Mouse (Mus musculus) layer of hippocampus, postnatal 10 days (tissue): ENCODE results near the gene Rreb1. TPM values are rescaled to one million over a fixed set of nuclear protein-coding genes. Genes with fewer than 3 reads are reported as not detected.
"Not testable (repeated sequence)": the region's sequence is repeated elsewhere in the genome, so short reads cannot be mapped to it uniquely, and the experiment has no call there.

ENCODE experiments used
- DNase-seq, 2 experiments: peaks; one replicate each; pipeline ENCODE4 v3.0.0; 2021; ENCODE audit warnings: low spot score in 2 of 2
- total RNA-seq, 2 experiments: library from RNA; stranded (reverse); gene quantifications; 2 replicates each; pipeline ENCODE4 v1.2.3; 2021

Gene Rreb1
- total RNA-seq, 2 experiments from 2014 or later: 22.9 to 27.5 TPM

- peak; percentile 51 to 63 for DNase-seq
These were observed 48.2 kb downstream of the Rreb1 start for GRCm38 (mm10) chr13:37826281-37826993.

- DNase-seq: no peak
These were observed 48.7 kb downstream of the Rreb1 start for GRCm38 (mm10) chr13:37826994-37827262.

GRCm38 (mm10) chr13:37827263-37827995 lies 49.2 kb downstream of the Rreb1 start:
- peak; percentile 32 to 51 for DNase-seq

- no peak for DNase-seq
These were observed 49.9 kb downstream of the Rreb1 start for GRCm38 (mm10) chr13:37827996-37828579.

GRCm38 (mm10) chr13:37828928-37829327 lies 50.7 kb downstream of the Rreb1 start:
- DNase-seq: no peak

GRCm38 (mm10) chr13:37830256-37830655 lies 52.1 kb downstream of the Rreb1 start:
- DNase-seq: no peak

GRCm38 (mm10) chr13:37830874-37831311 lies 52.7 kb downstream of the Rreb1 start:
- DNase-seq: no peak

- no peak for DNase-seq
These were observed 54.3 kb downstream of the Rreb1 start for GRCm38 (mm10) chr13:37832481-37832880.

GRCm38 (mm10) chr13:37833500-37833899 lies 55.3 kb downstream of the Rreb1 start:
- DNase-seq: no peak

GRCm38 (mm10) chr13:37835296-37835695 lies 57.1 kb downstream of the Rreb1 start:
- DNase-seq: no peak

GRCm38 (mm10) chr13:37835811-37836210 lies 57.6 kb downstream of the Rreb1 start:
- not testable (repeated sequence) for DNase-seq

GRCm38 (mm10) chr13:37837372-37837771 lies 59.2 kb downstream of the Rreb1 start:
- DNase-seq: no peak

GRCm38 (mm10) chr13:37838260-37839183 lies 60.3 kb downstream of the Rreb1 start:
- no peak for DNase-seq

GRCm38 (mm10) chr13:37843241-37843640 lies 65.0 kb downstream of the Rreb1 start:
- DNase-seq: no peak

- DNase-seq: no peak
These were observed 65.6 kb downstream of the Rreb1 start for GRCm38 (mm10) chr13:37843844-37844243.

- no peak for DNase-seq
These were observed 67.0 kb downstream of the Rreb1 start for GRCm38 (mm10) chr13:37845156-37845555.

GRCm38 (mm10) chr13:37845641-37846040 lies 67.4 kb downstream of the Rreb1 start:
- no peak for DNase-seq

- DNase-seq: no peak
These were observed 68.3 kb downstream of the Rreb1 start for GRCm38 (mm10) chr13:37846507-37846906.

- DNase-seq: no peak
These were observed 68.9 kb downstream of the Rreb1 start for GRCm38 (mm10) chr13:37846962-37847570.

GRCm38 (mm10) chr13:37847601-37848358 lies 69.6 kb downstream of the Rreb1 start:
- peak in 1 of 2 experiments; percentile 41 for DNase-seq
